Mouse (Mus musculus) heart, embryonic 12.5 days (tissue): Measurements from ENCODE around the gene Lss. TPM values are rescaled to one million over a fixed set of nuclear protein-coding genes. Genes with fewer than 3 reads are reported as not detected.

ENCODE experiments used
- ATAC-seq: fragments of 200-750 bp; cut with Nextera tagmentation; 2 replicates; pipeline ENCODE4 v1.8.0; 2017; ENCODE audit warnings: moderate TSS enrichment, moderate library complexity; ENCODE audit not compliant: insufficient number of reproducible peaks, low FRiP score
- H3K27ac ChIP-seq: fragments of 300-500 bp; sonication (generic); 2 replicates; pipeline ENCODE4 v1.5.1; 2016; ENCODE audit warnings: mild to moderate bottlenecking, moderate library complexity; ENCODE audit not compliant: poor library complexity, severe bottlenecking
- H3K27me3 ChIP-seq: fragments of 300-500 bp; sonication (generic); replicated peaks from 2 replicates; pipeline ENCODE4 v1.6.1; 2016; ENCODE audit warnings: mild to moderate bottlenecking, moderate library complexity
- H3K36me3 ChIP-seq: fragments of 300-500 bp; sonication (generic); 2 replicates; pipeline ENCODE4 v1.6.1; 2016; ENCODE audit warnings: mild to moderate bottlenecking, moderate library complexity
- H3K4me1 ChIP-seq: fragments of 300-500 bp; sonication (generic); replicated peaks from 2 replicates; pipeline ENCODE4 v1.6.1; 2016; ENCODE audit warnings: mild to moderate bottlenecking
- H3K4me2 ChIP-seq: fragments of 300-500 bp; sonication (generic); 2 replicates; pipeline ENCODE4 v1.6.1; 2016; ENCODE audit warnings: mild to moderate bottlenecking, moderate library complexity
- H3K4me3 ChIP-seq: fragments of 300-500 bp; sonication (generic); 2 replicates; pipeline ENCODE4 v1.5.1; 2016; ENCODE audit warnings: mild to moderate bottlenecking
- H3K9ac ChIP-seq: fragments of 300-500 bp; sonication (generic); 2 replicates; pipeline ENCODE4 v1.6.1; 2016; ENCODE audit warnings: mild to moderate bottlenecking, moderate library complexity
- H3K9me3 ChIP-seq: fragments of 300-500 bp; sonication (generic); replicated peaks from 2 replicates; pipeline ENCODE4 v1.6.1; 2016; ENCODE audit warnings: mild to moderate bottlenecking, moderate library complexity
- WGBS: fragments of 180-500 bp; shearing (Covaris S2); methylation state at CpG from one replicate; pipeline ENCODE4 v1.1.7; 2016; 5-methylcytosine and 5-hydroxymethylcytosine counted together
- polyA plus RNA-seq: library from polyadenylated mRNA; unstranded; fragments of >200 nt; fragmentation: Nextera tagmentation; extraction: Ambion mirVana; gene quantifications from 2 replicates; pipeline ENCODE4 v1.2.1, GENCODE M21; 2016

Lss gene
- 12.6 and 13.3 TPM in 2 replicates for polyA plus RNA-seq

GRCm38 (mm10) chr10:76531375-76531774 is at the start of gene Lss:
Lss (plus strand) TSS chr10:76531588.
- ATAC-seq = peak; percentile 100
- Histone ChIP-seq H3K4me2 (peak within 1 kb of the TSS; percentile 86), H3K9ac (peak within 1 kb of the TSS; percentile 81), H3K4me1 (peaks cover 8% of the 10 kb centered on the region), H3K27ac (peak within 1 kb of the TSS; percentile 5), H3K4me3 (peak within 1 kb of the TSS; percentile 57), H3K27me3 (no peaks in the 10 kb centered on the region), H3K9me3 (no peaks in the 10 kb centered on the region), H3K36me3 (peaks cover 29% of the 10 kb centered on the region)
- under 1% methylated on average over 36 of the region's 37 CpGs for WGBS

- Histone ChIP-seq H3K4me1 (no peaks in the 10 kb centered on the region), H3K9me3 (no peaks in the 10 kb centered on the region), H3K9ac (no peak overlapping the region), H3K4me2 (no peak overlapping the region), H3K4me3 (no peak overlapping the region), H3K36me3 (peaks cover 96% of the 10 kb centered on the region), H3K27me3 (no peaks in the 10 kb centered on the region), H3K27ac (no peak overlapping the region)
- 84% methylated on average over 2 of the region's 2 CpGs for WGBS
- ATAC-seq = no peak
These were observed 45.1 kb upstream of the Lss start for GRCm38 (mm10) chr10:76486302-76486701.

GRCm38 (mm10) chr10:76488265-76488664 is 43.1 kb upstream of the Lss start:
- ATAC-seq = peak; percentile 61; the same call in 1 of the 2 replicates
- no peak overlapping the region for H3K4me3 ChIP-seq
- H3K9ac ChIP-seq = no peak overlapping the region
- H3K4me2 ChIP-seq = no peak overlapping the region
- peaks cover 91% of the 10 kb centered on the region for H3K36me3 ChIP-seq
- no peaks in the 10 kb centered on the region for H3K9me3 ChIP-seq
- no peak overlapping the region for H3K27ac ChIP-seq
- no peaks in the 10 kb centered on the region for H3K4me1 ChIP-seq
- 81% methylated on average over 8 of the region's 8 CpGs for WGBS
- no peaks in the 10 kb centered on the region for H3K27me3 ChIP-seq

GRCm38 (mm10) chr10:76489205-76489604 is 42.2 kb upstream of the Lss start:
- WGBS = 89% methylated on average over 15 of the region's 15 CpGs
- Histone ChIP-seq H3K4me1 (no peaks in the 10 kb centered on the region), H3K4me2 (no peak overlapping the region), H3K27me3 (no peaks in the 10 kb centered on the region), H3K9me3 (no peaks in the 10 kb centered on the region), H3K4me3 (no peak overlapping the region), H3K36me3 (peaks cover 90% of the 10 kb centered on the region), H3K27ac (no peak overlapping the region), H3K9ac (no peak overlapping the region)
- no peak for ATAC-seq

- Histone ChIP-seq H3K36me3 (peaks cover 82% of the 10 kb centered on the region), H3K27ac (no peak overlapping the region), H3K27me3 (no peaks in the 10 kb centered on the region), H3K4me3 (no peak overlapping the region), H3K9me3 (no peaks in the 10 kb centered on the region), H3K4me1 (peaks cover 16% of the 10 kb centered on the region), H3K4me2 (no peak overlapping the region), H3K9ac (no peak overlapping the region)
- 81% methylated on average over 1 of the region's 1 CpGs for WGBS
- ATAC-seq = no peak
These were observed 37.9 kb upstream of the Lss start for GRCm38 (mm10) chr10:76493527-76493926.

GRCm38 (mm10) chr10:76495501-76495900 is 35.9 kb upstream of the Lss start:
- H3K36me3 ChIP-seq = peaks cover 82% of the 10 kb centered on the region
- H3K4me1 ChIP-seq = peaks cover 16% of the 10 kb centered on the region
- no peak for ATAC-seq
- H3K27me3 ChIP-seq = no peaks in the 10 kb centered on the region
- 77% methylated on average over 6 of the region's 6 CpGs for WGBS
- H3K9ac ChIP-seq = no peak overlapping the region
- H3K4me3 ChIP-seq = no peak overlapping the region
- H3K9me3 ChIP-seq = no peaks in the 10 kb centered on the region
- H3K4me2 ChIP-seq = no peak overlapping the region
- H3K27ac ChIP-seq = peak overlapping the region; percentile 56; the same call in 1 of the 2 replicates

GRCm38 (mm10) chr10:76496366-76496765 is 35.0 kb upstream of the Lss start:
- ATAC-seq = no peak
- no peak overlapping the region for H3K4me2 ChIP-seq

GRCm38 (mm10) chr10:76497522-76497921 is 33.9 kb upstream of the Lss start:
- no peak overlapping the region for H3K4me2 ChIP-seq
- H3K27me3 ChIP-seq = no peaks in the 10 kb centered on the region
- 90% methylated on average over 4 of the region's 4 CpGs for WGBS
- no peak for ATAC-seq
- peaks cover 16% of the 10 kb centered on the region for H3K4me1 ChIP-seq
- peaks cover 85% of the 10 kb centered on the region for H3K36me3 ChIP-seq
- H3K9me3 ChIP-seq = no peaks in the 10 kb centered on the region
- H3K4me3 ChIP-seq = no peak overlapping the region
- H3K9ac ChIP-seq = no peak overlapping the region
- no peak overlapping the region for H3K27ac ChIP-seq

More at GRCm38 (mm10) chr10:76496366-76496765, 35.0 kb upstream of the Lss start:
- peaks cover 81% of the 10 kb centered on the region for H3K36me3 ChIP-seq
- H3K4me1 ChIP-seq = peaks cover 16% of the 10 kb centered on the region
- H3K9ac ChIP-seq = no peak overlapping the region
- H3K27ac ChIP-seq = peak overlapping the region; percentile 56
- no peaks in the 10 kb centered on the region for H3K9me3 ChIP-seq
- 46% methylated on average over 7 of the region's 7 CpGs for WGBS
- no peak overlapping the region for H3K4me3 ChIP-seq
- H3K27me3 ChIP-seq = no peaks in the 10 kb centered on the region

GRCm38 (mm10) chr10:76504271-76504943 is 27.0 kb upstream of the Lss start:
- no peak for ATAC-seq
- 89% methylated on average over 11 of the region's 11 CpGs for WGBS
- no peak overlapping the region for H3K4me2 ChIP-seq
- no peak overlapping the region for H3K4me3 ChIP-seq
- H3K4me1 ChIP-seq = no peaks in the 10 kb centered on the region
- H3K27ac ChIP-seq = no peak overlapping the region
- H3K9me3 ChIP-seq = no peaks in the 10 kb centered on the region
- no peak overlapping the region for H3K9ac ChIP-seq
- H3K36me3 ChIP-seq = peaks cover 85% of the 10 kb centered on the region
- no peaks in the 10 kb centered on the region for H3K27me3 ChIP-seq

GRCm38 (mm10) chr10:76505865-76506264 is 25.5 kb upstream of the Lss start:
- no peaks in the 10 kb centered on the region for H3K27me3 ChIP-seq
- H3K9me3 ChIP-seq = no peaks in the 10 kb centered on the region
- no peak overlapping the region for H3K4me2 ChIP-seq
- H3K9ac ChIP-seq = no peak overlapping the region
- no peak overlapping the region for H3K4me3 ChIP-seq
- H3K27ac ChIP-seq = no peak overlapping the region
- no peaks in the 10 kb centered on the region for H3K4me1 ChIP-seq
- ATAC-seq = no peak
- WGBS = 83% methylated on average over 7 of the region's 7 CpGs
- peaks cover 85% of the 10 kb centered on the region for H3K36me3 ChIP-seq

- ATAC-seq = peak; percentile 83
- H3K36me3 ChIP-seq = peaks cover 75% of the 10 kb centered on the region
These were observed 18.3 kb upstream of the Lss start for GRCm38 (mm10) chr10:76512965-76513583.

More at GRCm38 (mm10) chr10:76512965-76513583, 18.3 kb upstream of the Lss start:
- Histone ChIP-seq H3K4me3 (no peak overlapping the region), H3K27ac (no peak overlapping the region), H3K9me3 (peaks cover 9% of the 10 kb centered on the region; the same call in 1 of the 2 replicates), H3K4me2 (no peak overlapping the region), H3K4me1 (no peaks in the 10 kb centered on the region), H3K27me3 (no peaks in the 10 kb centered on the region), H3K9ac (no peak overlapping the region)
- 35% methylated on average over 5 of the region's 5 CpGs for WGBS
